Mouse (Mus musculus) E14TG2a.4 (cell line): ENCODE results near the gene Klhl36.

Source experiments
- CTCF ChIP-seq: conservative IDR thresholded peaks from 2 replicates; pipeline ENCODE4 v1.5.1; 2014; ENCODE audit warnings: low read length
- POU5F1 ChIP-seq: IDR thresholded peaks from 2 replicates; pipeline ENCODE4 v1.6.1; 2014; ENCODE audit warnings: low read length, borderline replicate concordance

GRCm38 (mm10) chr8:119881301-119881700 lies 19.2 kb downstream of the Klhl36 start:
- TF ChIP-seq CTCF (no peak), POU5F1 (no peak)
